In genomic region chr4:150220584-150220983, GRCm38 (mm10) we compare ENCODE assay signal across 9 mouse cellular contexts. TPM values are rescaled to one million over a fixed set of nuclear protein-coding genes. Genes with fewer than 3 reads are reported as not detected.
DNase-seq lines count a peak whose midpoint lies in the region; ATAC-seq and TF ChIP-seq lines count a peak whose summit lies in the region.
"Had no signal": no experiment of that assay in that cellular context is flagged by ENCODE, and none has a peak within 500 bp of the region (broad histone marks: within the 10 kb centered on the region; RNA-seq: fewer than 3 reads in every experiment).

No protein-coding gene starts in this region.

- no peak for ATAC-seq in heart, embryonic 14.5 days (ENCODE audit: insufficient number of reproducible peaks, insufficient read depth, low FRiP score, low read depth)

- DNase-seq in heart, adult 9 months (ENCODE audit: low spot score in 2 of 2), result no peak
- DNase-seq in embryo, embryonic 9.5 days (ENCODE audit: extremely low spot score), result peak; percentile 64
- peak; percentile 87 to 90 for DNase-seq in kidney, adult 8-10 months
- peak; percentile 39 for DNase-seq in lung, adult 2 months
- DNase-seq in left cerebral cortex, postnatal 14 days (ENCODE audit: low spot score in 2 of 2), result no peak
- DNase-seq in spleen, adult 18-20 months, result no peak
- no peak for DNase-seq in layer of hippocampus, adult 11-12 months (ENCODE audit: low spot score)

- no peaks in the 10 kb centered on the region for H3K36me3 ChIP-seq in heart, embryonic 14.5 days (ENCODE audit: control insufficient read depth, insufficient read depth, low read length)

- H3K9ac ChIP-seq in heart, embryonic 14.5 days (ENCODE audit: low read length), result no peak overlapping the region

- WGBS in heart, embryonic 14.5 days, result 19% methylated on average over 11 of the region's 11 CpGs
- WGBS in lung, adult 2 months, result 24% methylated on average over 11 of the region's 11 CpGs

- no peaks in the 10 kb centered on the region for H3K9me3 ChIP-seq in heart, embryonic 14.5 days (ENCODE audit: control insufficient read depth, low read length)

- H3K4me2 ChIP-seq in heart, embryonic 14.5 days (ENCODE audit: low read length), result peak overlapping the region; percentile 52

- TF ChIP-seq POLR2A in lung, adult 2 months (IDR thresholded peaks at IDR 0.05; ENCODE audit: borderline replicate concordance, extremely low read depth, low read depth, low read length), result no peak

- intact Hi-C loops in left cerebral cortex, postnatal 14 days (cut with DNase I), result no loop called here

- no peak overlapping the region for H3K27ac ChIP-seq in heart, embryonic 14.5 days (replicated peaks in 1 of 2; ENCODE audit: control insufficient read depth in 1 of 2, insufficient read depth in 1 of 2, low read depth in 2 of 2, low read length in 2 of 2)

- peaks cover 4 to 5% of the 10 kb centered on the region in 2 experiments; a peak in 3 of 4 replicates for H3K4me1 ChIP-seq in heart, embryonic 14.5 days (ENCODE audit: control insufficient read depth in 2 of 2, insufficient read depth in 2 of 2, low read length in 2 of 2)
- H3K4me1 ChIP-seq in lung, adult 2 months (ENCODE audit: control insufficient read depth, insufficient read depth, low read length), result peaks cover 3% of the 10 kb centered on the region; the same call in 1 of the 2 replicates

- peak overlapping the region; percentile 10 to 20; a peak in 3 of 4 replicates for H3K4me3 ChIP-seq in heart, embryonic 14.5 days (ENCODE audit: control insufficient read depth in 1 of 2, insufficient read depth in 1 of 2, low read depth in 1 of 2, low read length in 2 of 2)
- no peak overlapping the region for H3K4me3 ChIP-seq in lung, adult 2 months (replicated peaks; ENCODE audit: extremely low read depth, low read depth, low read length)

- no peak for TF ChIP-seq CTCF in lung, adult 2 months (IDR thresholded peaks at IDR 0.05; ENCODE audit: insufficient read depth, low read length)

- H3K27me3 ChIP-seq in heart, embryonic 14.5 days (ENCODE audit: control insufficient read depth, insufficient read depth, low read length), result no peaks in the 10 kb centered on the region

RNA-seq across cellular contexts. Expression of gene Eno1, which starts 15.9 kb away (rescaled TPM):
- polyA plus RNA-seq in heart, embryonic 14.5 days (2014; fragmentation: Nextera tagmentation; extraction: Ambion mirVana), result 1,771 and 1,859 TPM in 2 replicates
- polyA plus RNA-seq in lung, adult 2 months (2012; rRNA removed), result 90.4 and 220 TPM in 2 replicates
- total RNA-seq in left cerebral cortex, postnatal 14 days (2021), result 100 to 1,000 TPM; 378 to 386 TPM

RNA-seq across cellular contexts. Expression of gene Car6, which starts 19.5 kb away (rescaled TPM):
- polyA plus RNA-seq in heart, embryonic 14.5 days (2014; fragmentation: Nextera tagmentation; extraction: Ambion mirVana), result not detected in 2 replicates
- 0.11 TPM in 1 of 2 replicates, not detected in the other for polyA plus RNA-seq in lung, adult 2 months (2012; rRNA removed)
- not detected for total RNA-seq in left cerebral cortex, postnatal 14 days (2021)
- total RNA-seq: hematopoietic stem cell, adult 5-6 weeks had no signal

Comparison
In these comparisons a context has a peak if more than half of its experiments do, and no peak if none do; other contexts are left out.
1. DNase-seq: peak in embryo, embryonic 9.5 days (single experiment), kidney, adult 8-10 months (2 of 2) and lung, adult 2 months (single experiment); none in heart, adult 9 months (0 of 2), left cerebral cortex, postnatal 14 days (0 of 2), spleen, adult 18-20 months (0 of 2) and layer of hippocampus, adult 11-12 months (single experiment).